Mouse (Mus musculus) olfactory bulb, adult 2 months (tissue): ENCODE results near the gene Sh3tc1.

ENCODE experiments used
- CTCF ChIP-seq: fragments of 200-500 bp; IDR thresholded peaks from 2 replicates; pipeline ENCODE4 v1.5.1; 2012; ENCODE audit warnings: low read depth, mild to moderate bottlenecking, low read length, moderate library complexity; ENCODE audit not compliant: insufficient read depth
- POLR2A ChIP-seq: fragments of 200-500 bp; IDR thresholded peaks from 2 replicates; pipeline ENCODE4 v1.6.1; 2012; ENCODE audit warnings: mild to moderate bottlenecking, low read depth, low read length, moderate library complexity; ENCODE audit not compliant: insufficient read depth

- TF ChIP-seq CTCF: no peak
- TF ChIP-seq POLR2A: no peak
Measured at GRCm38 (mm10) chr5:35730552-35730951, 9.2 kb downstream of the Sh3tc1 start.
